ENCODE assay signal across 17 mouse cellular contexts in the genomic region with DNA sequence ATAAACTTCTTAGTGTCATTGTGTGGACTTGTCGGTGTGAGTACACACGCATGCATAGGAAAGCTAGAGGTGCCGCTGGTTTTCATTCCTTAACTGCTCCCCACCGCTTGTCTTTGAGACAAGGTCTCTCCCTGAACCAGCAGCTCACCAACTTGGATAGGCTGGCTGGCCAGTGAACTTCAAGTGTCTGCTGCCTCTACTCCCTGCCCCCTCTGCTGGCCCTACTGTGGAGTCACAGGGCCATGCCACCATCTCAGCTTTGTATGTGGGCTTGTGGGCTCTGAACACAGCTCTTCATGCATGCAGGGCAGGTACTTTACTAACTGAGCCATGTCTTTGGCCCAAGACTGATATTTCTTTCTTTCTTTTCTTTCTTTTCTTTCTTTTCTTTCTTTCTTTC. TPM values are rescaled to one million over a fixed set of nuclear protein-coding genes. Genes with fewer than 3 reads are reported as not detected.
A peak's percentile ranks its signal among the peaks of the same experiment; 100 is the strongest.
DNase-seq lines count a peak whose midpoint lies in the region; ATAC-seq and TF ChIP-seq lines count a peak whose summit lies in the region.
"Had no signal": no experiment of that assay in that cellular context is flagged by ENCODE, and none has a peak within 500 bp of the region (broad histone marks: within the 10 kb centered on the region; RNA-seq: fewer than 3 reads in every experiment).

No protein-coding gene starts in this region.

- no peak overlapping the region for H3K4me2 ChIP-seq in liver, embryonic 14.5 days (ENCODE audit: low read depth)
- H3K4me2 ChIP-seq in liver, embryonic 12.5 days = no peak overlapping the region
- H3K4me2 ChIP-seq: heart, embryonic 11.5 days; hindbrain, embryonic 12.5 days; neural tube, embryonic 12.5 days had no signal

- H3K27me3 ChIP-seq in liver, embryonic 14.5 days (ENCODE audit: control insufficient read depth, insufficient read depth, low read length) = no peaks in the 10 kb centered on the region
- H3K27me3 ChIP-seq in liver, embryonic 12.5 days (replicated peaks) = no peaks in the 10 kb centered on the region
- peaks cover 4% of the 10 kb centered on the region; the same call in 1 of the 2 replicates for H3K27me3 ChIP-seq in E14TG2a.4 (ENCODE audit: insufficient read depth, low read length)
- H3K27me3 ChIP-seq: hindbrain, embryonic 12.5 days; neural tube, embryonic 12.5 days had no signal

- DNase-seq in liver, embryonic 14.5 days (ENCODE audit: low read depth in 3 of 3, low spot score in 3 of 3) = no peak
- DNase-seq in R1 (ENCODE audit: low read depth, low spot score) = peak; percentile 44
- DNase-seq in kidney, postnatal 4 days = peak; percentile 11 to 27
- no peak for DNase-seq in right cerebral cortex, adult 2 months (ENCODE audit: low spot score in 2 of 2)
- DNase-seq in left cerebral cortex, postnatal 4 days = no peak
- DNase-seq: adrenal gland, postnatal 25 days; cerebellum, adult 2 months; midbrain, embryonic 14.5 days; right cerebral cortex, adult 18-20 months had no signal

- H3K9me3 ChIP-seq in liver, embryonic 14.5 days (ENCODE audit: control insufficient read depth, low read length) = no peaks in the 10 kb centered on the region
- H3K9me3 ChIP-seq in liver, embryonic 12.5 days (replicated peaks) = no peaks in the 10 kb centered on the region
- H3K9me3 ChIP-seq in E14TG2a.4 (ENCODE audit: low read length) = no peaks in the 10 kb centered on the region
- H3K9me3 ChIP-seq: hindbrain, embryonic 12.5 days; neural tube, embryonic 12.5 days had no signal

- no peak overlapping the region for H3K9ac ChIP-seq in liver, embryonic 14.5 days (replicated peaks)
- H3K9ac ChIP-seq in liver, embryonic 12.5 days = no peak overlapping the region
- H3K9ac ChIP-seq: hindbrain, embryonic 12.5 days; neural tube, embryonic 12.5 days had no signal

- H3K4me3 ChIP-seq in liver, embryonic 14.5 days (ENCODE audit: insufficient read depth in 1 of 2, low read depth in 2 of 2, low read length in 2 of 2) = no peak overlapping the region
- H3K4me3 ChIP-seq in liver, embryonic 12.5 days = no peak overlapping the region
- no peak overlapping the region for H3K4me3 ChIP-seq in E14TG2a.4 (replicated peaks; ENCODE audit: low read length)
- H3K4me3 ChIP-seq: hindbrain, embryonic 12.5 days; neural tube, embryonic 12.5 days had no signal

- no peak overlapping the region for H3K27ac ChIP-seq in liver, embryonic 14.5 days
- H3K27ac ChIP-seq in liver, embryonic 12.5 days = no peak overlapping the region
- H3K27ac ChIP-seq: hindbrain, embryonic 12.5 days; neural tube, embryonic 12.5 days had no signal

- no peaks in the 10 kb centered on the region for H3K4me1 ChIP-seq in liver, embryonic 14.5 days (replicated peaks; ENCODE audit: control insufficient read depth in 2 of 2, insufficient read depth in 2 of 2, low read length in 1 of 2)
- no peaks in the 10 kb centered on the region for H3K4me1 ChIP-seq in liver, embryonic 12.5 days
- peaks cover under 1% of the 10 kb centered on the region for H3K4me1 ChIP-seq in E14TG2a.4 (replicated peaks; ENCODE audit: low read depth, low read length)
- H3K4me1 ChIP-seq: hindbrain, embryonic 12.5 days; neural tube, embryonic 12.5 days had no signal

- H3K36me3 ChIP-seq in liver, embryonic 14.5 days (replicated peaks; ENCODE audit: control insufficient read depth, insufficient read depth, low read depth) = no peaks in the 10 kb centered on the region
- no peaks in the 10 kb centered on the region for H3K36me3 ChIP-seq in liver, embryonic 12.5 days
- no peaks in the 10 kb centered on the region for H3K36me3 ChIP-seq in E14TG2a.4 (ENCODE audit: insufficient read depth, low read length)
- H3K36me3 ChIP-seq: hindbrain, embryonic 12.5 days; neural tube, embryonic 12.5 days had no signal

- 73% methylated on average over 4 of the region's 4 CpGs for WGBS in liver, embryonic 14.5 days (ENCODE audit: insufficient replicate concordance)
- WGBS in liver, embryonic 12.5 days (ENCODE audit: insufficient replicate concordance) = 85% methylated on average over 4 of the region's 4 CpGs

- TF ChIP-seq EP300 in liver, embryonic 14.5 days (IDR thresholded peaks at IDR 0.05; ENCODE audit: low read depth) = no peak

- ATAC-seq in liver, embryonic 14.5 days (ENCODE audit: insufficient read depth) = no peak
- no peak for ATAC-seq in liver, embryonic 12.5 days

- peak; percentile 39; the same call in 1 of the 2 replicates for TF ChIP-seq CTCF in liver, embryonic 14.5 days (IDR thresholded peaks at IDR 0.05; ENCODE audit: low read depth)
- TF ChIP-seq CTCF in E14TG2a.4 (conservative IDR thresholded peaks at IDR 0.05; ENCODE audit: low read length) = peak; percentile 13; the same call in 1 of the 2 replicates

- intact Hi-C loops in left cerebral cortex, postnatal 4 days (cut with DNase I) = no loop called here

RNA-seq across cellular contexts. Expression of gene Galntl5, which starts 2.0 kb away (rescaled TPM):
- polyA plus RNA-seq in liver, embryonic 14.5 days (2012; rRNA removed) = not detected in 2 replicates
- not detected in 2 replicates for polyA plus RNA-seq in liver, embryonic 14.5 days (2014; fragmentation: Nextera tagmentation; extraction: Ambion mirVana)
- not detected in 2 replicates for polyA plus RNA-seq in liver, embryonic 12.5 days (2016; fragmentation: Nextera tagmentation; extraction: Ambion mirVana)
- total RNA-seq in left cerebral cortex, postnatal 4 days (2021) = not detected
- total RNA-seq: adrenal gland, postnatal 25 days; gastrocnemius, adult 18-20 months; left cerebral cortex, postnatal 36 days had no signal
- polyA plus RNA-seq: cerebellum, adult 2 months; heart, embryonic 11.5 days; hindbrain, embryonic 12.5 days; lung, embryonic 16.5 days; midbrain, embryonic 14.5 days; neural tube, embryonic 12.5 days had no signal

RNA-seq across cellular contexts. Expression of gene Galnt11, which starts 42.4 kb away (rescaled TPM):
- polyA plus RNA-seq in liver, embryonic 14.5 days (2012; rRNA removed) = 3.7 and 4.9 TPM in 2 replicates
- polyA plus RNA-seq in liver, embryonic 14.5 days (2014; fragmentation: Nextera tagmentation; extraction: Ambion mirVana) = 8.2 and 8.4 TPM in 2 replicates
- 9.4 and 9.7 TPM in 2 replicates for polyA plus RNA-seq in liver, embryonic 12.5 days (2016; fragmentation: Nextera tagmentation; extraction: Ambion mirVana)
- total RNA-seq in left cerebral cortex, postnatal 4 days (2021) = 10 to 100 TPM; 36.8 to 38.6 TPM

RNA-seq across cellular contexts. Expression of gene E130116L18Rik, which starts 43.7 kb away (rescaled TPM):
- not detected in 2 replicates for polyA plus RNA-seq in liver, embryonic 14.5 days (2012; rRNA removed)
- polyA plus RNA-seq in liver, embryonic 14.5 days (2014; fragmentation: Nextera tagmentation; extraction: Ambion mirVana) = not detected in 2 replicates
- polyA plus RNA-seq in liver, embryonic 12.5 days (2016; fragmentation: Nextera tagmentation; extraction: Ambion mirVana) = 1.8 TPM in 1 of 2 replicates, not detected in the other
- not detected for total RNA-seq in left cerebral cortex, postnatal 4 days (2021)
- total RNA-seq: adrenal gland, postnatal 25 days; gastrocnemius, adult 18-20 months; left cerebral cortex, postnatal 36 days had no signal
- polyA plus RNA-seq: cerebellum, adult 2 months; heart, embryonic 11.5 days; hindbrain, embryonic 12.5 days; lung, embryonic 16.5 days; midbrain, embryonic 14.5 days; neural tube, embryonic 12.5 days had no signal

Comparison
In these comparisons a context has a peak if more than half of its experiments do, and no peak if none do; other contexts are left out.
1. DNase-seq: peak in R1 (single experiment) and kidney, postnatal 4 days (2 of 2); none in liver, embryonic 14.5 days (0 of 3), right cerebral cortex, adult 2 months (0 of 2) and left cerebral cortex, postnatal 4 days (single experiment).